Mouse (Mus musculus) limb, embryonic 15.5 days (tissue): ENCODE data around the gene Aim2. TPM values are rescaled to one million over a fixed set of nuclear protein-coding genes. Genes with fewer than 3 reads are reported as not detected.

Source experiments
- ATAC-seq: fragments of 200-750 bp; cut with Nextera tagmentation; 2 replicates; pipeline ENCODE4 v1.8.0; 2017; ENCODE audit warnings: low read depth, moderate TSS enrichment; ENCODE audit not compliant: insufficient number of reproducible peaks, low FRiP score, low TSS enrichment
- H3K27ac ChIP-seq: fragments of 300-500 bp; sonication (generic); 2 replicates; pipeline ENCODE4 v1.5.1; 2015; ENCODE audit warnings: moderate library complexity, mild to moderate bottlenecking, inconsistent platforms
- H3K27me3 ChIP-seq: fragments of 300-500 bp; sonication (generic); 2 replicates; pipeline ENCODE4 v1.6.1; 2015; ENCODE audit warnings: inconsistent platforms
- H3K36me3 ChIP-seq: fragments of 300-500 bp; sonication (generic); 2 replicates; pipeline ENCODE4 v1.6.1; 2015; ENCODE audit warnings: inconsistent platforms
- H3K4me1 ChIP-seq: fragments of 300-500 bp; sonication (generic); 2 replicates; pipeline ENCODE4 v1.6.1; 2015; ENCODE audit warnings: inconsistent platforms
- H3K4me2 ChIP-seq: fragments of 300-500 bp; sonication (generic); 2 replicates; pipeline ENCODE4 v1.6.1; 2015; ENCODE audit warnings: mild to moderate bottlenecking, inconsistent platforms
- H3K4me3 ChIP-seq: fragments of 300-500 bp; sonication (generic); 2 replicates; pipeline ENCODE4 v1.5.1; 2015; ENCODE audit warnings: mild to moderate bottlenecking, inconsistent platforms
- H3K9ac ChIP-seq: fragments of 300-500 bp; sonication (generic); 2 replicates; pipeline ENCODE4 v1.6.1; 2015; ENCODE audit warnings: inconsistent platforms
- H3K9me3 ChIP-seq: fragments of 300-500 bp; sonication (generic); 2 replicates; pipeline ENCODE4 v1.6.1; 2016; ENCODE audit warnings: inconsistent platforms
- WGBS: fragments of 180-500 bp; shearing (Covaris S2); methylation state at CpG from one replicate; pipeline ENCODE4 v1.1.7; 2015; 5-methylcytosine and 5-hydroxymethylcytosine counted together
- polyA plus RNA-seq: library from polyadenylated mRNA; unstranded; fragments of >200 nt; fragmentation: Nextera tagmentation; extraction: Ambion mirVana; gene quantifications from 2 replicates; pipeline ENCODE4 v1.2.1, GENCODE M21; 2015

The Aim2 gene
- polyA plus RNA-seq, 1 experiment from 2014 or later = 1.4 TPM

DNA sequence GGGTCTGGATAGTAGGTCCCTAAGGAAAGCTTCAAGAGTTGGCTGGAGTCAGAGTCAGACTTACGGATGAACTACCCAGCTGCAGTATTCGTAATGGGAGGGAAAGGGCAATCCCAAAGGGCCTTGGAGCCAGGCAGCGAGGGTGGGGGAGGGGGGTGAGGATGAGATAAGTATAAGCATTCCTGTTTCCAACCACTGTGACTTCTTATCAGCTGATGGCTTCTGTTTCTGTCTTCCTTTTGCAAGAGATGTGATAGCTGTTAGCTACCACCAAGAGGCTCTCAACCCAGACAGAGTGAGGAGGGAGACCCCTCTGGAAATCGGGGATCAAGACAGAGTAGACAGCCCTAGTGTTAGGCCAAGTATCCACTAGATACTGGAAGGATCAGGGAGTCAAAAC, 21.5 kb upstream of the Aim2 start:
- H3K9ac ChIP-seq = no peak overlapping the region
- WGBS = 51% methylated on average over 4 of the region's 4 CpGs
- H3K4me1 ChIP-seq = no peaks in the 10 kb centered on the region
- no peaks in the 10 kb centered on the region for H3K36me3 ChIP-seq
- H3K9me3 ChIP-seq = no peaks in the 10 kb centered on the region
- H3K4me2 ChIP-seq = no peak overlapping the region
- H3K4me3 ChIP-seq = no peak overlapping the region
- no peaks in the 10 kb centered on the region for H3K27me3 ChIP-seq
- H3K27ac ChIP-seq = no peak overlapping the region
- ATAC-seq = no peak

GRCm38 (mm10) chr1:173329743-173330142, 20.9 kb upstream of the Aim2 start:
- no peak for ATAC-seq
- H3K36me3 ChIP-seq = no peaks in the 10 kb centered on the region
- no peak overlapping the region for H3K27ac ChIP-seq
- WGBS = 80% methylated on average over 5 of the region's 5 CpGs
- no peaks in the 10 kb centered on the region for H3K9me3 ChIP-seq
- no peaks in the 10 kb centered on the region for H3K4me1 ChIP-seq
- H3K4me2 ChIP-seq = no peak overlapping the region
- no peaks in the 10 kb centered on the region for H3K27me3 ChIP-seq
- H3K4me3 ChIP-seq = no peak overlapping the region
- H3K9ac ChIP-seq = no peak overlapping the region

- Histone ChIP-seq H3K4me1 (no peaks in the 10 kb centered on the region), H3K4me2 (no peak overlapping the region), H3K9me3 (no peaks in the 10 kb centered on the region), H3K4me3 (no peak overlapping the region), H3K9ac (no peak overlapping the region), H3K36me3 (no peaks in the 10 kb centered on the region), H3K27me3 (no peaks in the 10 kb centered on the region), H3K27ac (no peak overlapping the region)
- ATAC-seq = no peak
- 85% methylated on average over 5 of the region's 5 CpGs for WGBS
Measured at GRCm38 (mm10) chr1:173332418-173332817, 18.3 kb upstream of the Aim2 start.

DNA sequence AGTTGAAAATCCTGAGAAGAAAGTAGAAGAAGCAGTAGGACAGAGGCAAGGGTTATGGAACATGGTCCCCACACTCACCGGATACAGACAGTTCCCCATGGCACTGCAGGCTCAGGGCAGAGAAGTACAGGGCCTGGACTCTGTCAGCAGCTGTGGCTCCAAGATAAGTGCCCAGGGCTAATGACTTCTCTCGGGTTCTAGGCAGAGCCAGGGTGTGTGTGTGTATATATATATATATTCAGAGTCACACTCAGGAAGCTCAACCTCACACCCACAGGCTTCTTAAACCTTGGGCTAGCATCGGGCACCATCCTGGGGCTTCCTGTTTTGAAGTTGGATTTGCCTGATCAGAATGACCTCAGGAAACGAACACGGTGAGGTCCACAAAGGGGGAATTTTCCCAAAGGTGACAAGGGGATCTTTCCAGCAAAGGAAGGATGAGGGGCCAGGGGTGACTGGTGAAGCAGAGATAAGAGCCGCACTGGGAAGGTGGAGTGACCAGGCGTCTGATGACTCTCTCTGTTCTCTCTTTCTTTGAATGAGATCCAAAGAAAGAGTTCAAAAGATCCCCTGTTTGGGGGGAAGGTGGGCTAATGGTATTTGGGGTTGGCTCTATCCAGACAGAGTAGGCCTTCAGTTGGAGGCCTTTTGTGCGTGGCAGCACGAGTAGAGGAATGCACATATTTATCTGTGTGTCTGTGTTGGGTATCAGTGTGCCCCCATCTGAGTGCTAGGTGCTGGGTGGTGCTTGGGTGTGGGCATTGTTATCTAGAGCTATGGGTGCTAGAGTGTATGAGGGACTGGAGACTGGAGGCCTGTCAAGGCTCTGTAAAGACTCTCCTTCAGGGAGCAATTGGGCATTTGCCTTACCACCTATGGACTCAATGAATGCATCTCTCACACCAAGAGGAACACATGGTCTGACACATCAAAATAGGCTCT, 17.1 kb upstream of the Aim2 start, which contains the start of gene Ackr1:
TSS of gene Ackr1 (minus strand) at position 439 of the 942 bp plus-strand sequence.
- Histone ChIP-seq H3K9me3 (no peaks in the 10 kb centered on the region), H3K27me3 (no peaks in the 10 kb centered on the region), H3K27ac (no peak within 1 kb of the TSS), H3K9ac (no peak within 1 kb of the TSS), H3K36me3 (no peaks in the 10 kb centered on the region), H3K4me3 (no peak within 1 kb of the TSS), H3K4me1 (no peaks in the 10 kb centered on the region), H3K4me2 (no peak within 1 kb of the TSS)
- 68% methylated on average over 9 of the region's 9 CpGs for whole genome bisulfite sequencing
- no peak for ATAC-seq

DNA sequence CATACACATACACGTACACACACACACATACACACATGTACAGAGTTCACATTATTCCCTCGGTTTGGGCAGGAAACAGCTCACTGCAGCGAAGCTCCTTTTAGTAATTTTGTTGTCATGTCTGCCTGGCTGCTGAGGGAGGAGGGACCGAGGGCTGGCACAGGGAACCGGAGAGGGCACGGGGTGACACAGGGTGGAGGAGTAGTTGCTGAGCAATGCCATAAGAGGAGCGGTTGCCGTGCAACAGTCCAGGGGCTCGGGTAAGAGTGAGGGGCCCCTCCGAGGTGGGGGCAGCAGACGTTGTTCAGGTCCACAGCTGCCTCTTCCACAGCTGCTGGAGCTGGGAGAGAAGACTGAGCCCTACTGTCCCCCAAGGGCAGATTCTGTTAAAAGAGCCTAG, 14.8 kb upstream of the Aim2 start:
- H3K9me3 ChIP-seq = no peaks in the 10 kb centered on the region
- 64% methylated on average over 11 of the region's 11 CpGs for WGBS

GRCm38 (mm10) chr1:173337008-173337407, 13.7 kb upstream of the Aim2 start:
- no peaks in the 10 kb centered on the region for H3K9me3 ChIP-seq
- H3K4me3 ChIP-seq = no peak overlapping the region
- no peaks in the 10 kb centered on the region for H3K27me3 ChIP-seq
- H3K4me1 ChIP-seq = no peaks in the 10 kb centered on the region
- H3K27ac ChIP-seq = no peak overlapping the region
- no peaks in the 10 kb centered on the region for H3K36me3 ChIP-seq
- no peak for ATAC-seq
- 90% methylated on average over 10 of the region's 10 CpGs for WGBS
- H3K9ac ChIP-seq = no peak overlapping the region
- no peak overlapping the region for H3K4me2 ChIP-seq

More for the DNA sequence above, 14.8 kb upstream of the Aim2 start:
- ATAC-seq = 0 out of 2 replicates have a peak, but pooled peaks have one; percentile 33
- Histone ChIP-seq H3K27ac (no peak overlapping the region), H3K36me3 (no peaks in the 10 kb centered on the region), H3K4me3 (no peak overlapping the region), H3K27me3 (no peaks in the 10 kb centered on the region), H3K9ac (no peak overlapping the region), H3K4me1 (no peaks in the 10 kb centered on the region), H3K4me2 (no peak overlapping the region)

DNA sequence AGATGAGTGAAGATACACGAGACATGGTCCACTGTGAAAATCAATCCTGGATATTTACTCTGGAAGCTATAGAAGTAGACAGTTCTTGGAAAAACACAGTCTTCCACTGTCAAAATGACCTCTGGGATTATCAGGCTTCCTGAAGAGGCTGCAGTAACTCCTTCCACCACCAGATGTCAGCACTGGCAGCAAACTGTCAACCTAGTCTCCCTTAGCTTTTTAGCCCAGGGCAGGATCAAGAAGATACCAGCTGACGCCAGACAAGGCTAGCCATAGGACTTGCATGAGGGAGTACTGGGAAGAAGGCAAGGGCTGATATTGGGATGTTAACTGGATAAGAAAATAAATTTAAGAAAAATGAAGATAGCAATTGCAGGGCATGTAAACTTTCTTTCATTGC, 11.1 kb upstream of the Aim2 start:
- no peak overlapping the region for H3K4me3 ChIP-seq
- no peaks in the 10 kb centered on the region for H3K36me3 ChIP-seq
- no peak for ATAC-seq
- no peaks in the 10 kb centered on the region for H3K9me3 ChIP-seq
- no peak overlapping the region for H3K27ac ChIP-seq
- no peaks in the 10 kb centered on the region for H3K27me3 ChIP-seq
- 8% methylated on average over 2 of the region's 2 CpGs for whole genome bisulfite sequencing
- H3K4me1 ChIP-seq = no peaks in the 10 kb centered on the region
- no peak overlapping the region for H3K9ac ChIP-seq
- no peak overlapping the region for H3K4me2 ChIP-seq

- ATAC-seq = no peak
- no peaks in the 10 kb centered on the region for H3K36me3 ChIP-seq
- no peaks in the 10 kb centered on the region for H3K4me1 ChIP-seq
- H3K27ac ChIP-seq = no peak overlapping the region
- no peak overlapping the region for H3K4me2 ChIP-seq
- H3K9ac ChIP-seq = no peak overlapping the region
- no peak overlapping the region for H3K4me3 ChIP-seq
- WGBS = 74% methylated on average over 1 of the region's 1 CpGs
- H3K9me3 ChIP-seq = no peaks in the 10 kb centered on the region
- H3K27me3 ChIP-seq = no peaks in the 10 kb centered on the region
Measured at GRCm38 (mm10) chr1:173342425-173342824, 8.3 kb upstream of the Aim2 start.

GRCm38 (mm10) chr1:173343934-173344333, 6.7 kb upstream of the Aim2 start:
- no peak overlapping the region for H3K4me2 ChIP-seq
- H3K27ac ChIP-seq = no peak overlapping the region
- H3K4me3 ChIP-seq = no peak overlapping the region
- ATAC-seq = no peak
- no peaks in the 10 kb centered on the region for H3K27me3 ChIP-seq
- no peak overlapping the region for H3K9ac ChIP-seq
- 78% methylated on average over 3 of the region's 3 CpGs for WGBS
- no peaks in the 10 kb centered on the region for H3K9me3 ChIP-seq
- H3K4me1 ChIP-seq = no peaks in the 10 kb centered on the region
- no peaks in the 10 kb centered on the region for H3K36me3 ChIP-seq

DNA sequence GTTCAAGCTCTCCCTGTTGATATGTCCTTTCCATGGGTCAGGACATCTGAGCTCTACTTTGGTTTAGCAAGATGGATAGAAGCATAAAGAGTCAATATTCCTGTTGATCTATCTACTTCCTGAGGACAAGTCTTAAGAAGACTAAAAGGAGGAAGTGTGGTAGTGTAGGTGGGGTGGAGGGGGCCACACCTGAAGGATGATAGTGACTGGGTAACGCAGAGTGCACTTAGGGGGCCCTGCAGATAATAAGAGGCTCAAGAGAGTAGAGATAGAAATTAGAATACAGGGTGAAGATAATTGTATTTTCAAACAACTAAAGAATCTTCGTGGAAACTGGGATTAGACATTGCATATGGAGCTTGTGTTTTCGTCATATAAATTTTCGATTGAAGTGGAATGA, 5.6 kb upstream of the Aim2 start:
- H3K9ac ChIP-seq = no peak overlapping the region
- no peaks in the 10 kb centered on the region for H3K9me3 ChIP-seq
- no peak for ATAC-seq
- no peak overlapping the region for H3K27ac ChIP-seq
- no peak overlapping the region for H3K4me3 ChIP-seq
- no peaks in the 10 kb centered on the region for H3K27me3 ChIP-seq
- 0 out of 2 replicates have a peak, but pooled peaks cover 4% of the 10 kb centered on the region for H3K4me1 ChIP-seq
- H3K4me2 ChIP-seq = no peak overlapping the region
- WGBS = 89% methylated on average over 4 of the region's 4 CpGs
- H3K36me3 ChIP-seq = no peaks in the 10 kb centered on the region

- ATAC-seq = no peak
- 22% methylated on average over 1 of the region's 1 CpGs for WGBS
- Histone ChIP-seq H3K9me3 (no peaks in the 10 kb centered on the region), H3K4me1 (0 out of 2 replicates have a peak, but pooled peaks cover 6% of the 10 kb centered on the region), H3K36me3 (no peaks in the 10 kb centered on the region), H3K4me3 (no peak overlapping the region), H3K9ac (no peak overlapping the region), H3K27me3 (no peaks in the 10 kb centered on the region), H3K4me2 (no peak overlapping the region), H3K27ac (no peak overlapping the region)
Measured at GRCm38 (mm10) chr1:173348527-173348926, 2.2 kb upstream of the Aim2 start.

- no peak overlapping the region for H3K4me2 ChIP-seq
- no peak overlapping the region for H3K4me3 ChIP-seq
- ATAC-seq = no peak
- H3K27ac ChIP-seq = no peak overlapping the region
- no peaks in the 10 kb centered on the region for H3K36me3 ChIP-seq
- H3K9me3 ChIP-seq = no peaks in the 10 kb centered on the region
- 0 out of 2 replicates have a peak, but pooled peaks cover 6% of the 10 kb centered on the region for H3K4me1 ChIP-seq
- no peaks in the 10 kb centered on the region for H3K27me3 ChIP-seq
- H3K9ac ChIP-seq = no peak overlapping the region
- WGBS = 62% methylated on average over 5 of the region's 5 CpGs
Measured at GRCm38 (mm10) chr1:173349192-173349591, 1.5 kb upstream of the Aim2 start.
